ENCODE assay signal across 13 mouse cellular contexts in genomic region chr19:41675583-41675982, GRCm38 (mm10).
DNase-seq lines count a peak whose midpoint lies in the region; ATAC-seq lines count a peak whose summit lies in the region.
"Had no signal": no experiment of that assay in that cellular context is flagged by ENCODE, and none has a peak within 500 bp of the region (broad histone marks: within the 10 kb centered on the region; RNA-seq: fewer than 3 reads in every experiment).

No protein-coding gene starts in this region.

- DNase-seq in cerebellum, postnatal 10 days = peak; percentile 68 to 72
- no peak for DNase-seq in cerebellum, adult 11-12 months
- DNase-seq in kidney, postnatal 10 days = peak; percentile 58
- no peak for DNase-seq in kidney, adult 11 months
- no peak for DNase-seq in hindbrain, embryonic 11.5 days (ENCODE audit: low spot score)
- no peak for DNase-seq in layer of hippocampus, postnatal 25 days (ENCODE audit: extremely low spot score in 1 of 2, low spot score in 1 of 2)
- no peak for DNase-seq in layer of hippocampus, postnatal 36 days
- DNase-seq: embryo, embryonic 11 days; liver; right cerebral cortex, postnatal 25 days had no signal

- no peak overlapping the region for H3K9ac ChIP-seq in hindbrain, embryonic 11.5 days (ENCODE audit: low read depth, low read length)
- no peak overlapping the region for H3K9ac ChIP-seq in neural tube, embryonic 12.5 days
- H3K9ac ChIP-seq: stomach, embryonic 15.5 days had no signal

- H3K36me3 ChIP-seq in hindbrain, embryonic 11.5 days (ENCODE audit: control insufficient read depth, insufficient read depth, low read length) = no peaks in the 10 kb centered on the region
- no peaks in the 10 kb centered on the region for H3K36me3 ChIP-seq in neural tube, embryonic 12.5 days
- H3K36me3 ChIP-seq: stomach, embryonic 15.5 days had no signal

- peaks cover 4% of the 10 kb centered on the region; the same call in 1 of the 2 replicates for H3K27me3 ChIP-seq in hindbrain, embryonic 11.5 days (ENCODE audit: control insufficient read depth, insufficient read depth, low read length)
- peaks cover 4% of the 10 kb centered on the region for H3K27me3 ChIP-seq in neural tube, embryonic 12.5 days (replicated peaks)

- no peak overlapping the region for H3K4me2 ChIP-seq in hindbrain, embryonic 11.5 days (replicated peaks; ENCODE audit: low read depth, low read length)
- 0 out of 2 replicates have a peak overlapping the region, but pooled peaks have one; percentile 7 for H3K4me2 ChIP-seq in neural tube, embryonic 12.5 days (replicated peaks)
- H3K4me2 ChIP-seq: stomach, embryonic 15.5 days had no signal

- WGBS in hindbrain, embryonic 11.5 days = 53% methylated on average over 8 of the region's 8 CpGs
- WGBS in neural tube, embryonic 12.5 days = 33% methylated on average over 8 of the region's 8 CpGs

- peaks cover 25% of the 10 kb centered on the region for H3K4me1 ChIP-seq in hindbrain, embryonic 11.5 days (replicated peaks; ENCODE audit: control insufficient read depth, insufficient read depth, low read length)
- peaks cover 63% of the 10 kb centered on the region for H3K4me1 ChIP-seq in neural tube, embryonic 12.5 days
- H3K4me1 ChIP-seq: stomach, embryonic 15.5 days had no signal

- peak overlapping the region; percentile 17 for H3K27ac ChIP-seq in hindbrain, embryonic 11.5 days (ENCODE audit: low read depth, low read length)
- peak overlapping the region; percentile 15; the same call in 1 of the 2 replicates for H3K27ac ChIP-seq in neural tube, embryonic 12.5 days
- H3K27ac ChIP-seq: stomach, embryonic 15.5 days had no signal

- ATAC-seq in hindbrain, embryonic 11.5 days (ENCODE audit: low FRiP score) = peak; percentile 26; the same call in 1 of the 2 replicates
- peak; percentile 27; the same call in 1 of the 2 replicates for ATAC-seq in neural tube, embryonic 12.5 days (ENCODE audit: low FRiP score, low read depth)
- ATAC-seq: lung, postnatal 0 days had no signal

- H3K4me3 ChIP-seq in hindbrain, embryonic 11.5 days (ENCODE audit: low read depth, low read length) = no peak overlapping the region
- H3K4me3 ChIP-seq in neural tube, embryonic 12.5 days = no peak overlapping the region
- H3K4me3 ChIP-seq: stomach, embryonic 15.5 days had no signal

- no peaks in the 10 kb centered on the region for H3K9me3 ChIP-seq in hindbrain, embryonic 11.5 days (ENCODE audit: control insufficient read depth, low read length)
- no peaks in the 10 kb centered on the region for H3K9me3 ChIP-seq in neural tube, embryonic 12.5 days
- H3K9me3 ChIP-seq: stomach, embryonic 15.5 days had no signal

Comparison
In these comparisons a context has a peak if more than half of its experiments do, and no peak if none do; other contexts are left out.
1. DNase-seq: peak in cerebellum, postnatal 10 days (2 of 2) and kidney, postnatal 10 days (single experiment); none in cerebellum, adult 11-12 months (single experiment), kidney, adult 11 months (single experiment), hindbrain, embryonic 11.5 days (single experiment), layer of hippocampus, postnatal 25 days (0 of 2) and layer of hippocampus, postnatal 36 days (0 of 2).